Mouse (Mus musculus): ENCODE results near the gene Phgr1. TPM values are rescaled to one million over a fixed set of nuclear protein-coding genes. Genes with fewer than 3 reads are reported as not detected.

The Phgr1 gene
- total RNA-seq, 2 experiments from 2014 or later, result not detected

GRCm38 (mm10) chr2:118775846-118776245, 3.3 kb downstream of the Phgr1 start:
- intact Hi-C loops (cut with DNase I), result no loop called here
- DNase-seq, result no peak

GRCm38 (mm10) chr2:118776295-118776694, 3.7 kb downstream of the Phgr1 start:
- no peak for DNase-seq
- intact Hi-C loops (cut with DNase I), result no loop called here

GRCm38 (mm10) chr2:118778418-118778817, 5.8 kb downstream of the Phgr1 start:
- no peak for DNase-seq
- intact Hi-C loops (cut with DNase I), result loop anchor here (2.0 kb wide), 1 partner anchor 32 kb away; no protein-coding TSS in a partner anchor

GRCm38 (mm10) chr2:118779065-118779464, 6.5 kb downstream of the Phgr1 start:
- DNase-seq, result no peak
- intact Hi-C loops (cut with DNase I), result loop anchor here (2.0 kb wide), 1 partner anchor 32 kb away; no protein-coding TSS in a partner anchor

- intact Hi-C loops (cut with DNase I), result loop anchor here (2.0 kb wide), 1 partner anchor 33 kb away; no protein-coding TSS in a partner anchor
- peak; percentile 95 to 96 for DNase-seq
These were observed 7.2 kb downstream of the Phgr1 start, which contains the start of gene Disp2 for GRCm38 (mm10) chr2:118779504-118780480. TSS of gene Disp2 (plus strand) at chr2:118779719.

- intact Hi-C loops (cut with DNase I), result no loop called here
- DNase-seq, result no peak
These were observed 8.5 kb downstream of the Phgr1 start for GRCm38 (mm10) chr2:118781115-118781514.

GRCm38 (mm10) chr2:118782303-118782702, 9.7 kb downstream of the Phgr1 start:
- no peak for DNase-seq
- intact Hi-C loops (cut with DNase I), result no loop called here

GRCm38 (mm10) chr2:118783093-118783492, 10.5 kb downstream of the Phgr1 start:
- no peak for DNase-seq
- intact Hi-C loops (cut with DNase I), result no loop called here

GRCm38 (mm10) chr2:118783663-118784062, 11.1 kb downstream of the Phgr1 start:
- intact Hi-C loops (cut with DNase I), result no loop called here
- no peak for DNase-seq

- no peak for DNase-seq
- intact Hi-C loops (cut with DNase I), result no loop called here
These were observed 14.0 kb downstream of the Phgr1 start for GRCm38 (mm10) chr2:118786525-118786924.

GRCm38 (mm10) chr2:118789501-118789900, 16.9 kb downstream of the Phgr1 start:
- DNase-seq, result no peak
- intact Hi-C loops (cut with DNase I), result no loop called here

GRCm38 (mm10) chr2:118790221-118790550, 17.6 kb downstream of the Phgr1 start:
- no peak for DNase-seq
- intact Hi-C loops (cut with DNase I), result loop anchor here (1.0 kb wide), 1 partner anchor 93 kb away; no protein-coding TSS in a partner anchor

GRCm38 (mm10) chr2:118790551-118791525, 18.3 kb downstream of the Phgr1 start:
- peak; percentile 72 to 74 for DNase-seq
- intact Hi-C loops (cut with DNase I), result loop anchor here (1.0 kb wide), 1 partner anchor 92 kb away; no protein-coding TSS in a partner anchor

- intact Hi-C loops (cut with DNase I), result no loop called here
- no peak for DNase-seq
These were observed 19.2 kb downstream of the Phgr1 start for GRCm38 (mm10) chr2:118791591-118792258.

- no peak for DNase-seq
- intact Hi-C loops (cut with DNase I), result no loop called here
These were observed 19.7 kb downstream of the Phgr1 start for GRCm38 (mm10) chr2:118792259-118792613.

GRCm38 (mm10) chr2:118793636-118794035, 21.1 kb downstream of the Phgr1 start:
- DNase-seq, result no peak
- intact Hi-C loops (cut with DNase I), result no loop called here

- DNase-seq, result no peak
- intact Hi-C loops (cut with DNase I), result no loop called here
These were observed 30.1 kb downstream of the Phgr1 start for GRCm38 (mm10) chr2:118802542-118803118.

- intact Hi-C loops (cut with DNase I), result no loop called here
- DNase-seq, result no peak
These were observed 31.9 kb downstream of the Phgr1 start for GRCm38 (mm10) chr2:118804474-118804873.

- intact Hi-C loops (cut with DNase I), result no loop called here
- no peak for DNase-seq
These were observed 32.6 kb downstream of the Phgr1 start for GRCm38 (mm10) chr2:118805137-118805536.

- intact Hi-C loops (cut with DNase I), result no loop called here
- DNase-seq, result no peak
These were observed 33.2 kb downstream of the Phgr1 start for GRCm38 (mm10) chr2:118805756-118806155.
